Mouse (Mus musculus): ENCODE data around the gene Ankrd10.

- TF ChIP-seq CTCF (IDR thresholded peaks at IDR 0.05; ENCODE audit: insufficient read depth, low read depth, low read length) (no peak), POLR2A (IDR thresholded peaks at IDR 0.05; ENCODE audit: insufficient read depth, low read depth, low read length) (no peak)
These were observed 64.8 kb downstream of the Ankrd10 start for GRCm38 (mm10) chr8:11570742-11571141.

Measured in olfactory bulb, adult 2 months (tissue).